Mouse (Mus musculus) ovary, adult 18-20 months (tissue): ENCODE results near the gene Nin.
A peak's percentile ranks its signal among the peaks of the same experiment; 100 is the strongest.

Source experiments
- DNase-seq: peaks from one replicate; pipeline ENCODE4 v3.0.0; 2022; ENCODE audit warnings: low spot score, mixed read lengths

The Nin gene

GRCm38 (mm10) chr12:70118721-70119345 is 5.3 kb upstream of the Nin start:
- DNase-seq, result no peak

GRCm38 (mm10) chr12:70117146-70117545 is 3.6 kb upstream of the Nin start:
- no peak for DNase-seq

- no peak for DNase-seq
Observed at GRCm38 (mm10) chr12:70112090-70112383, 1.5 kb downstream of the Nin start.

- peak; percentile 74 for DNase-seq
Observed at GRCm38 (mm10) chr12:70111367-70112089, 2.0 kb downstream of the Nin start.

- DNase-seq, result no peak
Observed at GRCm38 (mm10) chr12:70111117-70111366, 2.5 kb downstream of the Nin start.

- no peak for DNase-seq
Observed at GRCm38 (mm10) chr12:70110375-70111116, 3.0 kb downstream of the Nin start.

- no peak for DNase-seq
Observed at GRCm38 (mm10) chr12:70109921-70110320, 3.6 kb downstream of the Nin start.

- no peak for DNase-seq
Observed at GRCm38 (mm10) chr12:70108104-70108503, 5.4 kb downstream of the Nin start.

GRCm38 (mm10) chr12:70106508-70106907 is 7.0 kb downstream of the Nin start:
- no peak for DNase-seq

- no peak for DNase-seq
Observed at GRCm38 (mm10) chr12:70105885-70106284, 7.6 kb downstream of the Nin start.

- peak; percentile 21 for DNase-seq
Observed at GRCm38 (mm10) chr12:70104776-70105420, 8.6 kb downstream of the Nin start.

- DNase-seq, result no peak
Observed at GRCm38 (mm10) chr12:70104199-70104598, 9.3 kb downstream of the Nin start.

- no peak for DNase-seq
Observed at GRCm38 (mm10) chr12:70103257-70103656, 10.3 kb downstream of the Nin start.

GRCm38 (mm10) chr12:70102426-70102825 is 11.1 kb downstream of the Nin start:
- DNase-seq, result no peak

- DNase-seq, result no peak
Observed at GRCm38 (mm10) chr12:70101823-70102222, 11.7 kb downstream of the Nin start.

GRCm38 (mm10) chr12:70097901-70098300 is 15.6 kb downstream of the Nin start:
- no peak for DNase-seq

- DNase-seq, result no peak
Observed at GRCm38 (mm10) chr12:70097316-70097715, 16.2 kb downstream of the Nin start.

- no peak for DNase-seq
Observed at GRCm38 (mm10) chr12:70093266-70093893, 20.1 kb downstream of the Nin start.

- no peak for DNase-seq
Observed at GRCm38 (mm10) chr12:70088297-70088696, 25.2 kb downstream of the Nin start.

GRCm38 (mm10) chr12:70085351-70085750 is 28.2 kb downstream of the Nin start:
- DNase-seq, result no peak

GRCm38 (mm10) chr12:70084198-70084597 is 29.3 kb downstream of the Nin start:
- no peak for DNase-seq

- no peak for DNase-seq
Observed at GRCm38 (mm10) chr12:70083737-70084136, 29.8 kb downstream of the Nin start.
